Mouse (Mus musculus) cerebellum, postnatal 4 days (tissue): ENCODE measurements around the gene Ralgps1.
"Not testable (repeated sequence)": the region's sequence is repeated elsewhere in the genome, so short reads cannot be mapped to it uniquely, and the experiment has no call there.

Experiments used
- DNase-seq, 2 experiments: peaks; one replicate each; pipeline ENCODE4 v3.0.0; 2022; ENCODE audit warnings: low spot score in 2 of 2, mixed read lengths in 1 of 2

Ralgps1 gene

DNA sequence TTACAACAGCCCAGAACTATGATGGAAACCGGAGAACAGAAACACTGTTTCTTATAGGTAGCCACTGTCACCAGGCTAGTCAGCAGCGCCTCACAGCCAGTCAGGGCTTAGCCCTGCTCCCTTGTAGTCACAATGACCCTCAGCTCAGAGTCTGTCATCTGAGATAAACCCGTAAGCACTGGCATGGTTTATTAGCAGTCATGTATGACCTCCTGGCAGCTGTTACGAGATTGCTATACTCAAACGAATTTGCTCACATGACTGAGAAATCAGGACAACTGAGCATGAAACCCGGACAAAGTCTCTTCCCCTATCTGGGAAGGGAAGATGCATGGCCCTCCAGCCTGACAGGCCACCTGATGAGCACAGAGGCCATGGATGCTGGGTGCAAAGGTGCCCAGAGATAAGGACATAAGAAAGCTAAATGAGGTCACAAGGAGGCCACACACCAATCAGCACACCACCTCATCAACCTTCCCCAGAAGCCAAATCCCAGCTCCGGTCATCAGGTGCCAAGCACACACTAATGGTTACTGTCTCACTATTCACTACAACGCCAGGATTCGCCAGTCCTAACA lies 10.1 kb downstream of the Ralgps1 start:
- no peak for DNase-seq

DNA sequence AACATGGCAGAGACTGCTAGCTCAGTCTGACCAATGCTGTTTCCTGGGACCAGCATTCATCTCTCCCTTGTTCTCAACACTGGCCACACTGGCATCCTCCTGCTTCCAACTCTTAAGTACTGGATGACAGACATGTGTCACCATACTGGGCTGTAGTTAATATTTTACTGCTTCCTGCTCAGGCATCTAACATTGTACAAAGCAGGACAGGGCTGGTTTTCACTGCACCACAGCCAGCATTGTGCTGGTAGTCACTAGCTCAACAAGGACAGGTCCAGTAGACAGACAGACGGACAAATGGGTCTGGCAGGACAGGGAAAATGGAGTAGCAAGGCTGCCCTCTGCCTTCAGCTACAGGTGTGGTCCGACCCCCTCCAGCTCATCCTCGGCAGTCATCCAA lies 10.7 kb downstream of the Ralgps1 start:
- no peak for DNase-seq

DNA sequence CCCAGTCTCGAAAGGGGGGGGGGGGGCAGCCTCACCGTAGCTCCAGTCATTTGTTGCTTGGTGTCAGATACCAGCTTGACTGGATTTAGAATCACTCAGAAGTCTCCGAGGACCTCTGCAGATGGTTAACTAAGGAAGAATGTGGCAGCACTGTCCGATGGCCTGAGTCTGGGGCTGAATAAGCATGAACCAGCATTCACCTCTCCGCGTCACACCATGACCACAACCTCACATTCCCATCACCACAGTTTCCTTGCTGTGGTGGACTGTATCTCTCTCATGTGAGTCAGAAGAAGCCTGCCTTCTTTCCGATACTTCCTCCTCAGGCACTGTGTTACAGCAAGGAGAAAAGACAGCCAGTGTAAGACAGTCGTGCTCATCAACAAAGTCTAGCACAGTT lies 12.1 kb downstream of the Ralgps1 start:
- DNase-seq, result no peak

DNA sequence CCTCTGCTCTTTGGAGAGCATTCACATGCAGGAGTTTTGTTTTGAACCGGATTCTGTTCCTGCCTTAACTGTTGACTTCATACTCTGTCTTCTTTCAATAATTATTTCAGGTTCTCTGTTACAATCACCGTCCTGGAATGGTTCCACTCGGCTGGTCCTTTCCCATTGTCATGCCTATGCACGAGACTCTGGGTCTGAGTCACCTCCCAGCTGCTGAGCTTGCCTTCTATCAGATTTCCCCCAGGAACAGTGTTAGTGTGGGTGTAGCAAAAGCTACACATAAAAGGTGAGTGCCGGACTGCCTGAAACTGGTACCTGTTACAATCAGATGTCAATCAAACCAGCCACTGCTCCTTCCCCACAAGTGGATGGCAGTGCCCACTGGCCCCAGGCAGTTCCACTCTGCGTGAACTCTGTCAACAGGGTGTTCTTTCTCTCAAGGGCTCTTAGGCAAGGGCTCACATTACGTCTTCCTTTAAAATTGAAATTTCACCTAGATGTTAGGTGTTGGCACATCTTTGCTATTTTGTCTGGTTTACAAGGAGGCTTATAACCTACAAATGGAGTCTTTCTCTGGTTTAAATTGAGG lies 13.9 kb downstream of the Ralgps1 start:
- no peak for DNase-seq

DNA sequence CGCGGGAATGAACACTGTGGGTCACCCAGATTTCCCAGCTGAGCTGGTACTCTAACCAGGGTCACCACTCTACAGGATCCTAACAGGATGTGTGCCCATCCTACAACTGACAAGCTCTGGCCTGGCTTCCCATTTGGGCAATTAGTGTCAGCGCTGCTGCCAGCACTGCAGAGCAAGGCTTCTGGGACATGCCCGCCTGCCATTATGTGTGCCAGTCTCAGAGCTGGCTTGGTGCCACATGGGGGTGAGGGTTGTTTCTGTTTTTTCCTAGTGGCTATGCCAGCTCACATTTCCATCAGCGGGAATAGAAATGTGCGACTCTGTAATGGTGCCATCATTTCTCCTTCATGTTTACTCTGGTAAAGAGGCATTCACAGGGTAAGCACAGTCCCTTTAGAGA lies 15.7 kb downstream of the Ralgps1 start:
- peak; percentile 71 to 90 for DNase-seq

DNA sequence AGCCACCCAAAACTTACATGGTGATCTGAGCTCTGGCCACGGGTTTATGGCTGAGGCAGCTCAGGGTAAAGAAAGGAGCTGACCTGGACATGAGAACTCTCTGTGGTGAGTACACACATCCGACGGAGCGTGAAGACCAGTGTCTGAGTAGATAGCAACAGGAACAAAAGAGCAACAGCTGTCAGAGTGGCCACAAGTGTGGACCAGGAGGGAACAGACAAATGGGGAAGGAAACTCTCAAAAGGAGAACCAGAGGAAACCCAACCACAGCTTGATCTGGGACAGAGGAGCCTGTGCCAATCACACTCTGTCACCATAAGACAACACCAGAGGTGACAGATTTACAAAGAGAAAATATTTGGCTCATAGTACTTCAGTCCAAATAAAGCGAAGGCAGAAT lies 17.9 kb downstream of the Ralgps1 start:
- no peak for DNase-seq

DNA sequence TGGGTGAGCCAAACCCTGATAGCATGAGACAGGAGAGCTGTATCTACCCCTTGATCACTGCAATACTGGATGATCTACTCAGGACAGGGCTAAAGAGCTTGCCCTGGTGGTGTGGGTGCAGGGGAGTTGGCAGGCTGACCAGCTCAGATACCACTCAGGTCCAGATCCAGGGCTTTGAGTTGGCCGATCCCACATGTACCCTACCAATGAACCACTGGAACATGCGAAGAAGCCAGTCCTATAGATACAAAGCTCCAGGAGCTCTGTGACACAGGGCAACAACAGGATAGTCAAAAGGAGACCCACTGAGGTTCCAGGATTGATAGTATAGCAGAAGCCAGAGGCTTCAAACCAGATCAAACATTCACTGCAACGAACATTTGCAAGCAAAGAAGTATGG lies 19.8 kb downstream of the Ralgps1 start:
- no peak for DNase-seq

DNA sequence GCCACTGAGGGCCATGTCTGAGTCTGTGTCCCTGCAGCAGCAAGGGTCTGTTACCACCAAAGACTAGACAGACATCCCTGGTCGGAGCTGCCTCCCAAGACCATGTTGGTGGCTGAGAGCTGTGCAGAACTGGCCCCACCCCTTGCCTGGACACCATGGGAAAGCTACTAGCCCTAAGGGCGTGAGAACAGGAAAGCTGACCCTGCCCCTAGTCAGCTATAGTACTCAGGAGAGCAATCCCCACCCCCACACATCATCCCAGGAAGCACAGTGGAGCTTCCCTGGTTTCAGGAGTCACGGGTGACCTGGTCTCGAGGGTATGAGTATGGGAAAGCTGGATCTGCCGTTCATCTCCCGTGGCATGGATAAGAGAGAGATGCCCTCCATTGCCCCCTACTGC lies 20.4 kb downstream of the Ralgps1 start:
- DNase-seq, result no peak

DNA sequence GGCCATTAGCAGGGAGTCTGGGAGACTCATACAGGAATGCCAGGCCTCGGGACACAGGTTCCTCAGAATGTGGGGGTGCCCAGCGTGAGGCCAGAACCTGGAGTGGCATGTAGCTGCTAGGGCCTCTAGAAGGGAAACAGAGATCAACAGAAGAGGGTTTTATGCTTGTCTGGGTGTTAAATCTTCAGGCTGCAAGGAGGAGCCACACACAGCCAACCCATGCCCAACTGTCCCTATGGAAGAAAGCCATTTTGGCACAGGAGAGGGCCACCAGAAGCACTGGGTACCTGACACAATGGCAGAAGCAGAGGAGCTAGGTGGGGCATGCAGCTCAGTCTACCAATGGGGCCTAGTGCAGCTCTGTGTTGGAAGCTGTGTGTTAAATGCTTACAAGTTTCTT lies 21.7 kb downstream of the Ralgps1 start:
- no peak for DNase-seq

DNA sequence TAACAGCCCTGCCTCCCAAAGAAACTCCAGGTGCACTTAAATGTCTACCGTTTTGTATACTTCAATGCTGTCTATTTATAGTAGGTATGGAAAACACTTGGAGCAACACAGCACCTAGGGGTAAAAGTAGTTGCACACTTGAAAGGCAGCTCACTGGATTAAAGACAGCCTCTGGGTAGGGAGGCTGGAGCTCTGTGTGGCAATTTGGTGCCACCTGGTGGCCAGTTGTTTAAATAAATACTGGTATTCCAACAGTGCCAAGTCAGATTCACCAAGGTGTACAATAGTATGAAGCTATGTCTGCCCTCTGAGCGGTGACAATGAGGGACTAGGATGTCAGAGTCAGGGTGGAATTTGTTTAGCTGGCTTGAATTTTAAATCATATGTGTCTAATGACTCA lies 22.2 kb downstream of the Ralgps1 start:
- peak; percentile 68 to 83 for DNase-seq

DNA sequence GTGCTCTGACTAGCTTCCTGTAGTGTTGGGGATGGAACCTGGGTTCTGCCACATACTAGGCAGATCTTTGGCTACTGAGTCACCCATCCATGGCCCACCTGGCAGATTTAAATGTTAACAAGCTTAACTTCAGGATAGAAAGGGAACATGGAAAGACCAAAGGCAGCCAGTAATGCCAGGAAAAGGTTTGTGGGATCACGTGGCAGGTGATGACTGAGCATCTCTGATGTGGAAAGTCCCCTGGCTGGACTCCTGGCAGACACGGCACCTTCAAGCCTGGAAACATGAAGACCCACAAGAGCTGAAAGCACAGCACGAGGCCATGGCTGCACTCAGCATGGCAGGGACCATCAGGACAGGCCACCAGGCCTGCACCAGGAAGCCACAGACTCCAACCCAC lies 23.0 kb downstream of the Ralgps1 start:
- DNase-seq, result no peak

DNA sequence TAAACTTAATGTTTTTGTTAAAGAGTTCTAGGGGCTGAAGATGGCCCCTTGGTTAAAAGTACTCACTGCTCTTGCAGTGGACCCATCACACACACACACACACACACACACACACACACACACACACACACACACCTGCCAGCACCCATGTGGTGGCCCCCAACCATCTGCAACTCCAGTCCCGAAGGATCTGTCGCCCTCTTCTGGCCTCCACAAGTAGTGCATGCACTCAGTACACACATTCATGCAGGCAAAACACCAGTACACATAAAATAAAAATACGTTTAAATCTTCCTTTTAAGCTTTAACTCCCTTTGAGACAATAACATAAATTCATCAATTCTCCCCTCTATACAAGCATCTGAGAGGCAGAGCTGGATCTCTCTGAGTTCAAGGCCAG lies 23.7 kb downstream of the Ralgps1 start:
- DNase-seq, result peak; percentile 53 to 73

DNA sequence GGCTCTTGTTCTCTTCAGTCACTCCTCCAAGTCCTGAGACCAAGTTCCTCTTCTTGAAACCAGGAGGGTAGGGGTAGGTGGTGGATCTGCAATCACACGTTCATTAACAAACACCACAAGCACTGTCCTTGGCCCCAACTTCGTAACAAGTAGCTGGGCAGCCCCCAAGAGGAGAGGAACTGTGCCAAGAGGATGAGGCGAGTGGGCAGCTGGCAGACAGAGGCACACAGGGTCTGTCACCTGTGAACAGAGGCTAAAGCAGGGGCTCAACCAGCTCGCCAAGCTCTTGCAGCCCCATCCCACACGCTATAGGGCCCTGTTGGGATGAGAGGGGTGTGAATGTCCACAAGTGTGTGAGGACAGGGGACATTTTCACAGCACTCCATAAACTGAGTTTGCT lies 24.5 kb downstream of the Ralgps1 start:
- no peak for DNase-seq

DNA sequence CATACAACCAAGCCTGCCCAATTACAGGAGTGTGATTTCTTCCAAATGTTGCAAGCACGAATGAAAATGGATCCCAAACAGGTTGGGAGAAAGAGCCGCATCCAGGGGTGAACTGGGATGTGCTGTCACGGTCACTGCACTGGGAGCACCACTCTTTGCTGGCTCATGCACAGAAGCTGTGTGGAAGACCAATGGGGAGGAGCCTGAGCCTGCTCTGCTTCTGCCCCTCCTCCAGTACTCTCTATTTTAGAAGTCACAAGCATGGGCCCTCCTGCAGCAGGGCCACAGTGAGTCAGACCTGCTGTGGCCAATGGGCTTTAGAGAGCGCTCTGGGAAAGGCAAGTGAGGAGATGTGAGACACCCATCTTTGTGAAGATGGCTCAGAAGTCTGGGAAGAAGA lies 25.3 kb downstream of the Ralgps1 start:
- no peak for DNase-seq

DNA sequence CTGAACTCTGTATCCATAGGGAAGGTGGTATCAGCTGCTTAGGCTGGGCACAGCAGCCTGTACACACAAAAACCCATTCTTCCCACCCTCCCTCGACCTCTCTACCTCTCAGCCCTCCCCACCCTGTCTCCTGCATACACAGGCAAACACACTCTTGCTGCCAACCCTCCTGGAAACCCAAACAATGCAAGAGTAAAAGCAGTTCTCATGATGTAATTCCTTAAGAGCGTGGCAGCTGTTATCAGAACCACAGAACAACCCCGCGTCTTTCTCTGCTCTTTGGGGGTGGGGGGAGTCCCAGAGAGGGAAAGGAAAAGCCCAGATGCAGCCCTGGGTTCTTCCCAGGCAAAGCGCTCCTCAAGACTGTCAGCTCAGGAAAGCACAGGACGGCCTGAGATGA lies 25.8 kb downstream of the Ralgps1 start:
- no peak for DNase-seq

DNA sequence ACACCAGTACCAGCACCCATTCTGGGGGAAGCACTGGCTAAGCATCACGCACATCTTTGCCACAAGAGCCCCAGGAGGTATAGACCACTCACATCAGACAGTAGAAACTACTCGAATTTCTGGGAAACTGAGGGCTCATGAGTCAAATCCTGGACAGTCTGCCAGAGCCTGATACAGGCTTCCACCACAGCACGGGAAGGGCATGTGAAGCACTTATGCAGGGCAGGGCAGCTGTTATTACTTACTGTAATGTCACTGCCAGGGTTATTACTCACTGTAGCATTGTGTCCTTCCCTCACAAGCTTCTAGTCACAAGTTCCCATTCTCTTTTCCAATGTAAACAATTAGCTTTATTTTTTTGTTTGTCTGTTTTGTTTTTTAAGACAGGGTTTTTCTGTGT lies 27.9 kb downstream of the Ralgps1 start:
- no peak for DNase-seq

DNA sequence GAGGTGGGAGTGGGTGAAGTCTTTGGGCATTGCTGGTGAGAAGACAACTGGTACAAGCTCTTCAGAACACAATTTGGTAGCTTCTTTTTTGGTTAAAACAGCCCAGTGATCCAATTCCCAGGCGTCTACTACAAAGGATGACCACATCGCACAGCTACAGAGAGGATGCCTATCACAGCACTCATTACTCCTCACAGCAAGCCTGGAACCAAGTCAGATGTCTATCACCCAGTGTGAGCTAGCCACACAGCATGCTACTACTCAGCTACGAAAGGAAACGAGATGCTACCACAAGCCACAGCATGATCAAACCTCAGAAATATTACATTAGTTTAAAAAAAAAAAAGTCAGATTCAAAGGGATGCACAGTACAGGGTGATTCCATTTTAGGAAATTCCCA lies 29.1 kb downstream of the Ralgps1 start:
- DNase-seq, result no peak

DNA sequence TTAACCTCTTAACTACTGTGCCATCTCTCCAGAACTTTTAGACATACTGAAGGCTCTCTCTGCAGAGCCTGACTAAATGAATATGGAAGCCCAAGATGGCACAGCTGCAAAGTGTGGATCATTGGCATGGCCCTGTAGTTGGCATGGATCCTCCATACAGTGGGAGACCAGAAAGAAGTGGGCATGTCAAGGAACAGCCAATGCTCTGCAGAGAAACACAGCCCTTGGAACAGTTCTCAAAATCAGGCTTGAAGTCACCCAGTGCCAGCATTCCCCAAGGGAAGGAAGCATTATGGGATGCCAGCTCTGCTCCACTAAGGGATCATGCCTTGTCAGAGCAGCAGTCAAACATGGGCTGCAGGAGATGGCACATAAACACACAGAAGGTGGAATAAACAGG lies 35.5 kb downstream of the Ralgps1 start:
- no peak for DNase-seq

DNA sequence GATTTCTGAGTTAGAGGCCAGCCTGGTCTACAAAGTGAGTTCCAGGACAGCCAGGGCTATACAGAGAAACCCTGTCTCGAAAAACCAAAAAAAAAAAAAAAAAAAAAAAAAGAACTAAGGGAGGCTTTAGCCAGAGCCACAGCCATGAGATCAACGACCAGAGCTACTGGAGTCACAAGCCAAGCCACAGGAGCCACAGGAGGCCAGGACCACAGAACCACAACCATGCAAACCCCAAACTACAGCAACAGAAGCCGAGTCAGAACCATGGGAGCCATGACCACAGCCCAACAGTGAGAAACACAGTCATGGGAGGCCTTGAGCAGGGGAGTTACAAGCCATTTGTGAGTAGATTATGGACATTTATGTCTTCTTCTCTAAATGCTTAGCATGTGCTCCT lies 41.7 kb downstream of the Ralgps1 start:
- DNase-seq, result no peak

DNA sequence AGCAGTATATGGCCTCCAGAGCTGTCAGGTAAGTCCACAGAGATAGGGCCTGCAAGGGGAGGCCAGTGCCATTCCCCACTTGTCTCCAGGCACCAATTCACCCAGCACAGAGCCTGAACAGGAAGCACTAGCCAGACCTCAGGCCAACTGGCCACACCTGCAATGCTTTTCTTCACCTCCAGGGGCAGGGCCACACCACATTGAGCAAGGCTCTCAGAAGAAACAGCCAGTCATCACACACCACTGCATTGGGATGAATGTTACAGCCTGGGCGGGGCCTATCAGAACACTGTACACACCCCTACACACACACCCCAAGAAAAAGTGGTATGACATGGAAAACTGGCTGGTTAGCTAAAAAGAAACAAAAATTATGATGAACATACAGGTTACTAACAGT lies 42.3 kb downstream of the Ralgps1 start:
- no peak for DNase-seq

DNA sequence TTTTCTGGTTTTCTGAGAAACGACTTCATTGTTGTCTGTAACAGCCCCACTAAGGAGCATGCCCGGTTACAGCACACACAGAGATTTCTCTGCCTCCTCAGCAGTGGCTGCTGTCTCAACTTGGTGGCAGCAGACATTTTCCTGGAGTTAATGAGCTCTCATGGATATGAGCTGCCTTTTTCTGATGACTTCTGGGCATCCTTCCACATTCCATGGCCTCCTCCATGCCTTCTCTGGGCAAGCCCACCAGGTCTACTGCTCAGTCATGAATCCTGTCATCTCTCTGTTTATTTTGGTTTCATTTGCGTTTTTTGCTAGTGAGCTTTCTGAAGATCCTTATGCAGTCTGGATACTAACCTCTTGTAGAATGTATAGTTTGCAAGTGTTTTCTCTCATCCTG lies 45.9 kb downstream of the Ralgps1 start:
- DNase-seq, result no peak

DNA sequence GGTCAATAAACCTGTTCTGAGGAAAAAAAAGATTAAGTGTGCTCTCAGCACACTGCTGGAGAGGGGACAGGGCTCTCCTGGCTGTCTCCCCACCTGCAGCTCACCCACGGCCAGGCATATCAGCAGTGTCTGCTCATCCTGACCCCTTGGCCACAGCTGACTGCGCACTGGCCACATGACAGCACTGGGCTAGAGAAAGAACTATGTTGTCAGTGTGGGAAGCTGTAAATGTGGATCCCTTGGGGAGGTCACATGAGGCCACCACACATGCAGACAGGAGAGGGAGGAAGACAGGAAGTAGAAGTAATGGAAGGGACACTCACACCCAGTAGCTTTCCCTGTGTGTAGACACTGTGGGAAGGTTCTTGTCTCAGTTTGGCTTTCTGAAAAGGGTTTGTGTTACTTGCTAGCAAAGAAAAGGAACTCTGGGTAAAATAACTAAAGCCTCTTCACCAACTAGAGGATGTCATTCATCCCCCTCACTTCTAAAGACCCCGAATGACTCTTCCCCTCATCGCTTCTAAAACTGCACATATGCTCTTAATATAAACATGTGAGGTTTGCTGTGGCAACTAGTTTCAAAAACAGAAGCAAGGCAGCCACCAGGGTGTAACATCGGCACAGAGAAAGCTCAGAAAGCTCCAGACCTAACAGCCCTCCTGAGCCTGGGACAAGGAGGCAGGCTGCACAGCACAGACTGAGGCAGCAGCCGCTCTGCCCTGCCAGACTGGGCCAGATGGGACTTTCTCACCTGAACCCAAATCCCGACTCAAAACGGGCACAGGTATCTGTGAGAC lies 47.3 kb downstream of the Ralgps1 start:
- no peak for DNase-seq

DNA sequence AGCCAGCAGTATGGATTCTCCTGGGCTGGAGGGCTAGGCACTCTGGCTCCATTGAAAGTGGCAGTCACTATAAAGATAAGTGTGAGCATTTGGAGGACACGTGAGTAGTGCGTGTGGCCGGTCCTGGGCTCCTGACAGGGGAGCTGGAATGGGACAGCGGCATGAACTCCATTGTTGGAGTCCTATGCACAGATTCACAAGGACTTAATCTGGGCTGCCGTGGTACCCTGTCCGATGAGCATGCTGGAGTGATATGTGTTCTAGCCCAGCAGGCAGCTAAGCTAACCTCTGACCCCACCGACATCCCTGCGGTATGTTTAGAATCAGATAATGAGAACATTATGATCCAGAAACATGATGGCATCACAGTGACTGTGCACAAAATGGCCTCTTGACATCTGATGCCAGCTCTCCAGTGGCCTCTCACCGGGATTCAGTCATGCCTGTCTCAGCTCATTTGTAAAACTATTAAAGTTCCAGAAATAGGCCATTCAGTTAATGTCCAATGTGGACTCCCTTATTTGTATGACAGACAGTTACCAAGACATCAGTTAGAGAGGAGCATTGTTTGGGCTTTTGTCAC lies 48.2 kb downstream of the Ralgps1 start:
- not testable (repeated sequence) for DNase-seq
